10 mouse cellular contexts compared by ENCODE assay signal in the genomic region with DNA sequence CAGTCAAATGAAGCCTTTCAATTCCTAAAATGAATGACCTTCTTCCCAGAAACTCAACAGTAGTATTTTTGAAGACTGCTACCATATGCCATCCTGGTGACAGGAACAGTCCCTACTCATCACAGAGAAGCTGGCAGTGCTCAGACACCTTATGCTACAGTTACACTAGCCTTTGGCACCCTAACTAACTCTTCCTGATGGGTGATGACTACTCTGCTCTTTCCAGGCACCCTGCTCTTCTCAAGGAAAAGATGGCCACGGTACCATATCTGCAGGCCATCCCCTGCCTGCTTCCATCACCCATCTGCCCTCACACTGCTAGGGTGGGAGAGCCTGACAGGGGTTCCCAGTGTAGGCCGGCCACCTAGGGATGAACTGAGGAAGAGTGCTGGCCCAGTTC.
"Had no signal": no experiment of that assay in that cellular context is flagged by ENCODE, and none has a peak within 500 bp of the region (broad histone marks: within the 10 kb centered on the region; RNA-seq: fewer than 3 reads in every experiment).

No protein-coding gene starts in this region.

- DNase-seq: kidney, postnatal 36 days; liver, embryonic 13.5 days; liver, postnatal 0 days; lung, postnatal 14 days; right cerebral cortex, postnatal 25 days; thymus, postnatal 36 days had no signal

- H3K27me3 ChIP-seq: limb, embryonic 15.5 days; liver, embryonic 13.5 days; lung, embryonic 15.5 days had no signal

- ATAC-seq: liver, postnatal 0 days had no signal

- H3K4me1 ChIP-seq: limb, embryonic 15.5 days; liver, embryonic 13.5 days had no signal

- H3K4me3 ChIP-seq: limb, embryonic 15.5 days; liver, embryonic 13.5 days; lung, embryonic 15.5 days; megakaryocyte, embryonic 14.5 days had no signal

- H3K27ac ChIP-seq: limb, embryonic 15.5 days; liver, embryonic 13.5 days; lung, embryonic 15.5 days; macrophage had no signal
